Mouse (Mus musculus) erythroblast, embryonic 14.5 days (primary cell): ENCODE measurements around the gene Nlrc4.
"Not testable (repeated sequence)": the region's sequence is repeated elsewhere in the genome, so short reads cannot be mapped to it uniquely, and the experiment has no call there.

Experiments
- GATA1 ChIP-seq: IDR thresholded peaks from 2 replicates; pipeline ENCODE4 v1.6.1; 2012; ENCODE audit warnings: low read length, inconsistent platforms, mixed read lengths
- TAL1 ChIP-seq: IDR thresholded peaks from 3 replicates; pipeline ENCODE4 v1.6.1; 2012; ENCODE audit warnings: low read length, inconsistent platforms, mixed read lengths

DNA sequence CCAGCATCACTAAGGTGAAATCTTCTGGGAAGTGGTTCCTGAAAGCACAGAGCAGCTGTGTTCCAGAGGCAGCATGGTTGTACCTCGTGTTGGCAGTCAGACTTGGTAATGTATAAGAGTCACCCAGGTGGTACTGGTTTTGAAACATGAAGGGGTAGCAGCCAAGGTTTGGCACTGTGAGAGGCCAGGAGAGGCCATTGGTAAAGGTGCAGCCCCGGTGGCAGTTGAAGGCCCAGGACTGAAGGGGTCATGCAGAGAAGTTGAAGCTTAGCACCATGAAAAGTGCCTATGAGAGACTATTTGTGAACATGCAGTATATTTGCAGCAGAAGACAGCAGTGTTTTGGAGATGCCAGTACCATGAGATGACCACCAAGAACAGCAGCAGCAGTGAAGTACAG lies 9.0 kb upstream of the Nlrc4 start:
- TF ChIP-seq TAL1, GATA1: not testable (repeated sequence)
